Mouse (Mus musculus) brown adipose tissue, adult 24 weeks (tissue): Measurements from ENCODE around the gene Samd10. TPM values are rescaled to one million over a fixed set of nuclear protein-coding genes. Genes with fewer than 3 reads are reported as not detected.

Source experiments
- H3K27ac ChIP-seq: fragments of 200-500 bp; replicated peaks from 2 replicates; pipeline ENCODE4 v1.5.1; 2012; ENCODE audit warnings: low read depth, mild to moderate bottlenecking, low read length
- H3K4me1 ChIP-seq: fragments of 200-500 bp; 2 replicates; pipeline ENCODE4 v1.6.1; 2012; ENCODE audit warnings: low read length, mixed read lengths; ENCODE audit not compliant: control insufficient read depth, insufficient read depth, insufficient read length
- H3K4me3 ChIP-seq: fragments of 200-500 bp; 2 replicates; pipeline ENCODE4 v1.5.1; 2012; ENCODE audit warnings: low read depth, mild to moderate bottlenecking, low read length, moderate library complexity; ENCODE audit not compliant: insufficient read depth
- polyA plus RNA-seq: library from polyadenylated mRNA; stranded (reverse); fragments of >200 nt; gene quantifications from 2 replicates; pipeline ENCODE4 v1.2.4, GENCODE M21; 2012; ENCODE audit not compliant: missing spikeins, insufficient read depth, insufficient read length

The Samd10 gene
- polyA plus RNA-seq, 1 experiment: 0.63 TPM

DNA sequence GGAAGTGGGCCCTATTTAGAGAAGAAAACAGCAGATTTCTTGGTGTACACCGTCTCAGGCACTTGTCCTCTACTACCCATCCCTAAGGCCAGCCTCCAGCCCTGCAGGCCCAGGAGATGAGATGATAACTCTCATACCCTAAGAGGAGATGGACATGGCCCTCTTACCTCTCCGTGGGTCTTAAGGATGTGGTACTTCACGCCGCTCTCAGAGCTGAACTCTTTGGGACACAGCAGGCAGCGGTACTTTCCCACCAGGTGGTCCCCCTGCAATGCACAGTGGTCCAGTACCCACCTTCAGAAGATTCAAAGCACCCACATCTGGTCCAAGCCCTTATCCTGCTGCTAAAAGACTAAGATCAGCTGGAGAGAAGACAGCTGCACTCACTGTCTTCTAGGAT is 13.5 kb downstream of the Samd10 start:
- H3K27ac ChIP-seq: no peak overlapping the region
- H3K4me1 ChIP-seq: no peaks in the 10 kb centered on the region; the same call in 1 of the 2 replicates
- no peak overlapping the region for H3K4me3 ChIP-seq

DNA sequence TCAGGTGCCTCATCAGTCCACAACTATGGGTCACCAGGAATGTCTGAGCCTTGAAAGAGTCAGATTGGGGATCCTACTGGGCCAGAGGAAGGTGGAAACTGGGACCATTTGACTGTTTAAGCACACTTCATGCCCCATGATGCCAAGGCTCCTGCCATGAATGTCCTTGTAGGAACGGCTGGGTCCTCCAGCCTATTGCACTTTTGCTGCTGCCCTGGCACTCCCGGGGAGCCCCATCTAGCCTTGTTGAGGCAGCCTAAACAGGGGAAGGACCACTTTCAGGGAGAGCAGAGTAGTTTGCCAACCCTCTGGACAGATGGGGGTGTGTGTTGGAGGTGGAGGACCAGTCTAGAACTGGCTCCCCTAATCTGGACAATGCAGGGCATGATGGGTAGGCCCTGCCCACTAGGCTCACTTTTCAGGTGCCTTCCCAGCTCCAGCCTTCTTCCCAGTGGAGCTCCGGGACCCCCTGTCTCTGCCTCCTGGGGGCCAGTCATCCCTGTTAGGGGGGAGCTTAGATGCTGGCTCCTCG is 14.5 kb downstream of the Samd10 start, which contains the start of gene Uckl1:
Gene Uckl1, minus strand, starts transcription at position 482 of the 532 bp plus-strand sequence.
- H3K4me1 ChIP-seq: no peaks in the 10 kb centered on the region; the same call in 1 of the 2 replicates
- no peak within 1 kb of the TSS for H3K27ac ChIP-seq
- H3K4me3 ChIP-seq: no peak within 1 kb of the TSS

- Histone ChIP-seq H3K27ac (no peak overlapping the region), H3K4me1 (no peaks in the 10 kb centered on the region; the same call in 1 of the 2 replicates), H3K4me3 (no peak overlapping the region)
Observed at GRCm38 (mm10) chr2:181583460-181584257, 15.4 kb downstream of the Samd10 start.

DNA sequence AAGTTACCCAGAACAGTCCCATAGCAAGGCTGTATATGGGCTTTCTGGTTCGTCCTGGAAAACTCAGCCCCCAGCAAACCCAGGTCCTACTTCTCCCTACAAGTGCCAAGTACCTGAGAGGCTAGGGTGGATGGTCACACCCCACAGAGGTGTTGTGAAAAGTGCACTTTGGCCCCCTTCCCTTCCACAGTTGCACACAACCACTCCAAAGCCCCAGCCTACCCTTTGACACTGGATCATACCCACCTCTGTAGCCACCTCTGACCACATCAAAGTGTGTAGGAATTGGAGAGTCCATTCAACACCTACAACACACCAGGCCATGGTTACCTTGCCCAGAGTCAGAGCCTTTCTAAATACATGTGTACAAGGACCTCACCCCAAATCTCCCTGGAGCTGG is 16.1 kb downstream of the Samd10 start:
- H3K4me1 ChIP-seq: no peaks in the 10 kb centered on the region; the same call in 1 of the 2 replicates
- H3K4me3 ChIP-seq: no peak overlapping the region
- no peak overlapping the region for H3K27ac ChIP-seq

- no peak overlapping the region for H3K27ac ChIP-seq
- no peaks in the 10 kb centered on the region; the same call in 1 of the 2 replicates for H3K4me1 ChIP-seq
- H3K4me3 ChIP-seq: no peak overlapping the region
Observed at GRCm38 (mm10) chr2:181582358-181582757, 16.7 kb downstream of the Samd10 start.

- Histone ChIP-seq H3K4me1 (no peaks in the 10 kb centered on the region; the same call in 1 of the 2 replicates), H3K27ac (peak overlapping the region; percentile 76), H3K4me3 (peak overlapping the region; percentile 76)
Observed at GRCm38 (mm10) chr2:181581402-181582120, 17.5 kb downstream of the Samd10 start.

- peak overlapping the region; percentile 76 for H3K27ac ChIP-seq
- H3K4me1 ChIP-seq: no peaks in the 10 kb centered on the region; the same call in 1 of the 2 replicates
- peak overlapping the region; percentile 76 for H3K4me3 ChIP-seq
Observed at GRCm38 (mm10) chr2:181581016-181581401, 18.0 kb downstream of the Samd10 start.

GRCm38 (mm10) chr2:181580131-181580772 is 18.8 kb downstream of the Samd10 start:
- peak overlapping the region; percentile 76 for H3K4me3 ChIP-seq
- H3K27ac ChIP-seq: peak overlapping the region; percentile 64
- H3K4me1 ChIP-seq: no peaks in the 10 kb centered on the region; the same call in 1 of the 2 replicates

DNA sequence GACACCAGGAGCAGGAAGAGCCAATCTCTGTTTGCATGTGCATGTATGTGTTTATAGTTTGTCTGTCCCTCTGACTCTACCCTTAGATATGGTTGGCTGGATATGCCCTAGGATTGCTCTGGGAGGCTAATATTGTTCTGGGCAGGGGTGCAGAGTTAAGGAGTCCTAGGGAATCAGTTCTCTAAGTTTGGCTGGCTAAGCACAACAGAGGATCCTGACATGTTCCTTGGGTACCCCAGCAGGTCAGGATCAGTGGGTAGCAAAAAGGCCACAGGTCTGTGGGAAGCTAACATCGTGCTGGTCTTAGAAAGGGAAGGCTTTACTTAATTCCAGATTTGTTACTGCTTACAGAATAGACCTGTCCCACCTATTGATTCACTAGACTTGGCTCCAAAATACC is 19.3 kb downstream of the Samd10 start:
- Histone ChIP-seq H3K4me3 (no peak overlapping the region), H3K27ac (no peak overlapping the region)

GRCm38 (mm10) chr2:181578790-181579618 is 20.0 kb downstream of the Samd10 start:
- Histone ChIP-seq H3K4me3 (no peak overlapping the region), H3K4me1 (no peaks in the 10 kb centered on the region; the same call in 1 of the 2 replicates), H3K27ac (no peak overlapping the region)

More for the DNA sequence above, 19.3 kb downstream of the Samd10 start:
- no peaks in the 10 kb centered on the region; the same call in 1 of the 2 replicates for H3K4me1 ChIP-seq

DNA sequence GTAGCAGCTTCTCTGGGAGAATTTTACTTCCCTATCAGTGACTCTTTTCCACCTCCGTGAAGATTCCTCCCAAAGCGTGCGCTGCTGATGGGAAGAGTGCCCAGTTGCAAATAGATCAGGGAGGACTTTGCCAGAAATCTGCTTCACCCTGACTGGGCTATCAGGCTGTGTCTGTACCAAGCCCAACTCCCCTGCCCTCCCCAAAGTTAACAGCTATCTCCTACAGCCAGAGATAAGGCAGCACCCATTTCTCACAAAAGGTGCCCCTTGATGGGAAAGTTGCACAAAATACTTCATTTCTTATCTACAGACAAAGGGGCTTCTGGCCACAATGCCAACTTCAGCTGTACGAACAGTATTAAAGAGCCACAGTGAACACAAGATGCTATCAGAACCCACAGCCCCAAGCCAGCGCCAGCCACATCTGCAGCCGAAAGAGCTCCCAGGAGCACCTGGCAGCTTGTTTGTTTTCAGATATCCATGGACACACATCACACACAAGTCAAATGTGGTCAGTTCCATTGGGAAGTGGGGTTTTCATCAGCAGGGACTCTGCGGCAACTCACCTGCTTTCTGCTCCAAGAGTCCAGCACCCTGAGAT is 20.9 kb downstream of the Samd10 start:
- Histone ChIP-seq H3K4me3 (no peak overlapping the region), H3K4me1 (no peaks in the 10 kb centered on the region; the same call in 1 of the 2 replicates), H3K27ac (no peak overlapping the region)

- no peak overlapping the region for H3K4me3 ChIP-seq
- no peaks in the 10 kb centered on the region; the same call in 1 of the 2 replicates for H3K4me1 ChIP-seq
- no peak overlapping the region for H3K27ac ChIP-seq
Observed at GRCm38 (mm10) chr2:181577126-181577525, 21.9 kb downstream of the Samd10 start.

DNA sequence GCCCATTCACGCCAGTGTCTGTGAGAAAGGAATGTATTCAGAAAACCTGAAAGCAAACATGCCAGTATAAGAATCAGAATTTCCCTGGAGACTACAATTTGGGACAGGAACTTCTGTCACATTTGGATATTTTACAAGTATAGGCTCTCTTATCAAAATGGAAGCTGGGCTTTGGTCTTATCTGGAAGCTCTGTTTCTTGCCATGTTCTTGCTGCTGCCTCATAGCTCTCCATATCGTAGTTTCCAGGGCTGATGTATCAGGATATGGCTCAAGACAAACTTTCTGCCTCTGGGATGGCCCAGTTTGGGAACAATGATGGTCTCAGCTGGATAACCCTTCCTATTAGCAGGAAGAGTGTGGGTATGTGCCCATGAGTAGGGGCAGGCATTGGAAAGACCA is 22.4 kb downstream of the Samd10 start:
- Histone ChIP-seq H3K4me1 (no peaks in the 10 kb centered on the region; the same call in 1 of the 2 replicates), H3K27ac (no peak overlapping the region), H3K4me3 (no peak overlapping the region)
